Mouse (Mus musculus): ENCODE data around the gene Apol10a. TPM values are rescaled to one million over a fixed set of nuclear protein-coding genes. Genes with fewer than 3 reads are reported as not detected.

Apol10a gene
- not detected in 2 replicates for polyA plus RNA-seq (2021; fragmentation: Nextera tagmentation)
- long read RNA-seq, experiment 1: 0 reads
- long read RNA-seq, experiment 2: 0 reads

DNA sequence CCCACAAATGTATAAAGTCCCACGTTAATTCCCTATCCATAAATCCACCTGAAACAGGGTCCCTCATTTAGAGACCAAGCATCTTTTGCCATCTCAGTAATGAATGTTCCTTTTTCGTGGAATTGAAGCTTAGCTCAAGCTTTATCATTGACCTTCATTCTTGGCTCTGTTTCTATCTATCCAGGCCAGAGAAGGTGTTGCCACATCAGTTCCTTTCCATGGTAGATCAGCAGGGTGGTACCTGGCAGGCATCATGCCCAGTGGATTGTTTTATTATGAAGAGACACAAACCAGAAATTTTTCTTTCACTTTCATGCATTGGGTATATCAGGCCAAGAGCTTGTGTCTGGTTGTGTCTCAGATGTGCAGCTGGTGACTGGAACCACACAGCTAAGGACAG lies at the start of gene Apol10a:
Gene Apol10a (plus strand): TSS at position 355 of the 400 bp plus-strand sequence.

GRCm38 (mm10) chr15:77447392-77447791 lies 29.5 kb upstream of the Apol10a start, which contains the start of gene Apol7b:
TSS of gene Apol7b (minus strand) at chr15:77447492.

DNA sequence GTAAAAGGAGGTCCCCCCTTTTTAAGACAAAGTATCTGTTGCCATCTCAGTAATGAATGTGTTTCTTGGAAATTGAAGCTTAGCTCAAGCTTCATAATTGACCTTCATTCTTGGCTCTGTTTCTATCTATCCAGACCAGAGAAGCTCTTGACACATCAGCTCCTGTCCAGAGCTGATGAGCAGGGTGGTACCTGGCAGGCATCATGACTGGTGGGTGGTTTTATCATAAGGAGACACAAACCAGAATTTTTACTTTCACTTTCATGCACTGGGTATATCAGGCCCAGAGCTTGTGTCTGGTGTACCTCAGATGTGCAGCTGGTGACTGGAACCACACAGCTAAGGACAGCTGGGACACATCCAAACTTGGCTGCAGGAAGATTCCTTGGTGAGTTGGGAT lies 31.1 kb downstream of the Apol10a start, which contains the start of gene Apol11a:
Gene Apol11a (plus strand): TSS at position 306 of the 400 bp plus-strand sequence.

GRCm38 (mm10) chr15:77533216-77533615 lies 56.4 kb downstream of the Apol10a start, which contains the start of gene Apol7c:
TSS of gene Apol7c (minus strand) at chr15:77533316.

Other genes starting within 250 kb of the Apol10a start
- 31.4 and 34.2 TPM in 2 replicates for gene Rbfox2, start 170.0 kb upstream of the Apol10a start, polyA plus RNA-seq (2021; fragmentation: Nextera tagmentation)
- gene Apol7a, start 77.9 kb upstream of the Apol10a start, polyA plus RNA-seq (2021; fragmentation: Nextera tagmentation): 0.33 and 0.49 TPM in 2 replicates
- 0.18 TPM in 1 of 2 replicates, not detected in the other for gene Apol9a, start 65.9 kb upstream of the Apol10a start, polyA plus RNA-seq (2021; fragmentation: Nextera tagmentation)
- 0.11 and 0.29 TPM in 2 replicates for gene Apol7b, start 29.6 kb upstream of the Apol10a start, polyA plus RNA-seq (2021; fragmentation: Nextera tagmentation)
- not detected in 2 replicates for gene Apol11a, start 31.2 kb downstream of the Apol10a start, polyA plus RNA-seq (2021; fragmentation: Nextera tagmentation)
- gene Apol7c, start 56.3 kb downstream of the Apol10a start, polyA plus RNA-seq (2021; fragmentation: Nextera tagmentation): not detected in 2 replicates
- gene 1700025B11Rik, start 84.8 kb downstream of the Apol10a start, polyA plus RNA-seq (2021; fragmentation: Nextera tagmentation): not detected in 2 replicates
- gene Apol10b, start 119.1 kb downstream of the Apol10a start, polyA plus RNA-seq (2021; fragmentation: Nextera tagmentation): 0.13 and 0.30 TPM in 2 replicates
- not detected in 2 replicates for gene Gm36245, start 122.2 kb downstream of the Apol10a start, polyA plus RNA-seq (2021; fragmentation: Nextera tagmentation)
- not detected in 2 replicates for gene Apol11b, start 166.2 kb downstream of the Apol10a start, polyA plus RNA-seq (2021; fragmentation: Nextera tagmentation)
- 0.20 TPM in 1 of 2 replicates, not detected in the other for gene Apol7e, start 221.8 kb downstream of the Apol10a start, polyA plus RNA-seq (2021; fragmentation: Nextera tagmentation)

Data from left cerebral cortex, adult 6 months (tissue).